Mouse (Mus musculus): ENCODE measurements at regions not wholly inside any gene's neighbourhood (a gene's known extent, or its start where the extent isn't known, plus 50 kb on each side); places are given as distances from the start of the nearest gene placed in this dataset.
"Not testable (repeated sequence)": the region's sequence is repeated elsewhere in the genome, so short reads cannot be mapped to it uniquely, and the experiment has no call there.

- H3K27ac ChIP-seq (ENCODE audit: low read depth, low read length): no peak overlapping the region
- ATAC-seq (no peak), DNase-seq (ENCODE audit: low spot score) (no peak)
- no peaks in the 10 kb centered on the region for H3K4me1 ChIP-seq (ENCODE audit: control insufficient read depth, insufficient read depth, low read length)
- no peak overlapping the region for H3K4me2 ChIP-seq (ENCODE audit: low read length)
- H3K4me3 ChIP-seq (ENCODE audit: low read depth, low read length): no peak overlapping the region
- WGBS: 58% methylated on average over 3 of the region's 3 CpGs
- no peaks in the 10 kb centered on the region for H3K36me3 ChIP-seq (ENCODE audit: control insufficient read depth, insufficient read depth, low read length)
- no peak overlapping the region for H3K9ac ChIP-seq (ENCODE audit: low read length)
- no peaks in the 10 kb centered on the region for H3K9me3 ChIP-seq (replicated peaks; ENCODE audit: control insufficient read depth, low read length)
- no peaks in the 10 kb centered on the region for H3K27me3 ChIP-seq (replicated peaks; ENCODE audit: control insufficient read depth, insufficient read depth, low read length)
Observed at GRCm38 (mm10) chr2:39480236-39480635, 254.0 kb upstream of the Ppp6c start.

DNA sequence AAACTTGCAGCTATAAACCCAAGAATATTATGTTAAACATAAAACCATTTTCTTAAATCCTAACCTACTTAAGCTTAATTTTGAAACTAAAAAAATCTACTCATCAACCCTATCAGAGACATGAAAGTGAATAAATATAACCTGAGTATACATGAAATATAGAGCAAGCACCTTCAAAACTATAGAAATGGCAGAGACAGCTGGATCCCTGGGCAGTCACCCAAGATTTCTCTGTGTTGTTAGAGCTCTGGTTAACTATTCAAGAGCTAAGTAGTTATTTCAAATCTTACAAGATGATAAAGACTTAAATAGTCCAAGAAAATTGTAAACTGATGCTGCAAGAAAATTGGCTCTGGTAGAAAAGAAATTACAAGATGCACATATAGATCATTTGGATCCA is 246.7 kb upstream of the Ppp6c start:
- not testable (repeated sequence) for H3K9ac ChIP-seq (ENCODE audit: low read length); H3K36me3 ChIP-seq (ENCODE audit: control insufficient read depth, insufficient read depth, low read length); H3K27ac ChIP-seq (ENCODE audit: low read depth, low read length); H3K4me1 ChIP-seq (ENCODE audit: control insufficient read depth, insufficient read depth, low read length); H3K9me3 ChIP-seq (replicated peaks; ENCODE audit: control insufficient read depth, low read length); H3K4me2 ChIP-seq (ENCODE audit: low read length); ATAC-seq; H3K27me3 ChIP-seq (replicated peaks; ENCODE audit: control insufficient read depth, insufficient read depth, low read length); DNase-seq (ENCODE audit: low spot score); H3K4me3 ChIP-seq (ENCODE audit: low read depth, low read length)
